Mouse (Mus musculus): ENCODE results near the gene Hipk4. TPM values are rescaled to one million over a fixed set of nuclear protein-coding genes. Genes with fewer than 3 reads are reported as not detected.

The Hipk4 gene
- polyA plus RNA-seq, 1 experiment from 2014 or later, result 0.29 TPM

- peaks cover 22% of the 10 kb centered on the region for H3K4me1 ChIP-seq (replicated peaks)
- 54% methylated on average over 5 of the region's 5 CpGs for WGBS
- H3K9me3 ChIP-seq (replicated peaks), result no peaks in the 10 kb centered on the region
- H3K4me2 ChIP-seq, result peak overlapping the region; percentile 93
- ATAC-seq (replicated peaks; ENCODE audit: insufficient number of reproducible peaks, insufficient read depth, low FRiP score, low read depth), result no peak
- no peaks in the 10 kb centered on the region for H3K27me3 ChIP-seq
- H3K27ac ChIP-seq, result no peak overlapping the region
- H3K36me3 ChIP-seq, result peaks cover 7% of the 10 kb centered on the region; the same call in 1 of the 2 replicates
- peak overlapping the region; percentile 57 for H3K4me3 ChIP-seq
- peak overlapping the region; percentile 64; the same call in 1 of the 2 replicates for H3K9ac ChIP-seq
Measured at GRCm38 (mm10) chr7:27541922-27542321, 18.9 kb downstream of the Hipk4 start.

GRCm38 (mm10) chr7:27542392-27543033 lies 19.4 kb downstream of the Hipk4 start:
- Histone ChIP-seq H3K9me3 (replicated peaks) (no peaks in the 10 kb centered on the region), H3K27me3 (no peaks in the 10 kb centered on the region), H3K27ac (no peak overlapping the region), H3K36me3 (0 out of 2 replicates have a peak, but pooled peaks cover 1% of the 10 kb centered on the region), H3K9ac (peak overlapping the region; percentile 64), H3K4me1 (replicated peaks) (peaks cover 22% of the 10 kb centered on the region), H3K4me3 (peak overlapping the region; percentile 57), H3K4me2 (peak overlapping the region; percentile 93)
- ATAC-seq (replicated peaks; ENCODE audit: insufficient number of reproducible peaks, insufficient read depth, low FRiP score, low read depth), result peak; percentile 87
- WGBS, result under 1% methylated on average over 30 of the region's 30 CpGs

- Histone ChIP-seq H3K4me1 (replicated peaks) (peaks cover 22% of the 10 kb centered on the region), H3K9ac (peak overlapping the region; percentile 64), H3K36me3 (no peaks in the 10 kb centered on the region), H3K27me3 (no peaks in the 10 kb centered on the region), H3K4me2 (peak overlapping the region; percentile 93), H3K9me3 (replicated peaks) (no peaks in the 10 kb centered on the region), H3K4me3 (peak overlapping the region; percentile 57), H3K27ac (peak overlapping the region; percentile 17; the same call in 1 of the 2 replicates)
- 36% methylated on average over 6 of the region's 6 CpGs for WGBS
- ATAC-seq (replicated peaks; ENCODE audit: insufficient number of reproducible peaks, insufficient read depth, low FRiP score, low read depth), result no peak
Measured at GRCm38 (mm10) chr7:27543065-27543464, 20.0 kb downstream of the Hipk4 start.

GRCm38 (mm10) chr7:27543851-27544250 lies 20.8 kb downstream of the Hipk4 start:
- Histone ChIP-seq H3K4me3 (no peak overlapping the region), H3K4me1 (replicated peaks) (peaks cover 22% of the 10 kb centered on the region), H3K27me3 (no peaks in the 10 kb centered on the region), H3K36me3 (no peaks in the 10 kb centered on the region), H3K4me2 (no peak overlapping the region), H3K9me3 (replicated peaks) (no peaks in the 10 kb centered on the region), H3K9ac (no peak overlapping the region), H3K27ac (no peak overlapping the region)
- WGBS, result 77% methylated on average over 4 of the region's 4 CpGs
- no peak for ATAC-seq (replicated peaks; ENCODE audit: insufficient number of reproducible peaks, insufficient read depth, low FRiP score, low read depth)

- peaks cover 22% of the 10 kb centered on the region for H3K4me1 ChIP-seq (replicated peaks)
- no peak overlapping the region for H3K4me2 ChIP-seq
- H3K9ac ChIP-seq, result no peak overlapping the region
- no peak overlapping the region for H3K4me3 ChIP-seq
- H3K27me3 ChIP-seq, result no peaks in the 10 kb centered on the region
- no peak for ATAC-seq (replicated peaks; ENCODE audit: insufficient number of reproducible peaks, insufficient read depth, low FRiP score, low read depth)
- no peaks in the 10 kb centered on the region for H3K9me3 ChIP-seq (replicated peaks)
- no peak overlapping the region for H3K27ac ChIP-seq
- no peaks in the 10 kb centered on the region for H3K36me3 ChIP-seq
- 72% methylated on average over 12 of the region's 12 CpGs for WGBS
Measured at GRCm38 (mm10) chr7:27544675-27545370, 21.8 kb downstream of the Hipk4 start.

GRCm38 (mm10) chr7:27549597-27549996 lies 26.5 kb downstream of the Hipk4 start:
- Histone ChIP-seq H3K36me3 (no peaks in the 10 kb centered on the region), H3K9me3 (replicated peaks) (no peaks in the 10 kb centered on the region), H3K9ac (no peak overlapping the region), H3K27ac (no peak overlapping the region), H3K4me2 (no peak overlapping the region), H3K4me3 (no peak overlapping the region), H3K4me1 (replicated peaks) (peaks cover 13% of the 10 kb centered on the region), H3K27me3 (no peaks in the 10 kb centered on the region)
- WGBS, result 74% methylated on average over 6 of the region's 6 CpGs
- no peak for ATAC-seq (replicated peaks; ENCODE audit: insufficient number of reproducible peaks, insufficient read depth, low FRiP score, low read depth)

- no peak overlapping the region for H3K9ac ChIP-seq
- H3K4me3 ChIP-seq, result peak overlapping the region; percentile 85
- peaks cover 7% of the 10 kb centered on the region; the same call in 1 of the 2 replicates for H3K36me3 ChIP-seq
- H3K27me3 ChIP-seq, result no peaks in the 10 kb centered on the region
- 48% methylated on average over 5 of the region's 5 CpGs for WGBS
- no peak overlapping the region for H3K27ac ChIP-seq
- no peaks in the 10 kb centered on the region for H3K9me3 ChIP-seq (replicated peaks)
- H3K4me2 ChIP-seq, result peak overlapping the region; percentile 88
- ATAC-seq (replicated peaks; ENCODE audit: insufficient number of reproducible peaks, insufficient read depth, low FRiP score, low read depth), result no peak
- peaks cover 13% of the 10 kb centered on the region for H3K4me1 ChIP-seq (replicated peaks)
Measured at GRCm38 (mm10) chr7:27552070-27552469, 29.0 kb downstream of the Hipk4 start.

- peaks cover 13% of the 10 kb centered on the region for H3K4me1 ChIP-seq (replicated peaks)
- under 1% methylated on average over 41 of the region's 41 CpGs for WGBS
- H3K9ac ChIP-seq, result peak within 1 kb of the TSS; percentile 81
- no peaks in the 10 kb centered on the region for H3K9me3 ChIP-seq (replicated peaks)
- ATAC-seq (replicated peaks; ENCODE audit: insufficient number of reproducible peaks, insufficient read depth, low FRiP score, low read depth), result peak; percentile 98
- H3K4me3 ChIP-seq, result peak within 1 kb of the TSS; percentile 85
- peak within 1 kb of the TSS; percentile 88 for H3K4me2 ChIP-seq
- H3K27ac ChIP-seq, result peak within 1 kb of the TSS; percentile 44; the same call in 1 of the 2 replicates
- H3K36me3 ChIP-seq, result peaks cover 7% of the 10 kb centered on the region; the same call in 1 of the 2 replicates
- no peaks in the 10 kb centered on the region for H3K27me3 ChIP-seq
Measured at GRCm38 (mm10) chr7:27552931-27553513, 30.0 kb downstream of the Hipk4 start, which contains the start of the genes Pld3 and 2310022A10Rik. Pld3 (minus strand) TSS chr7:27553218. 2310022A10Rik (plus strand) TSS chr7:27553233.

GRCm38 (mm10) chr7:27560291-27560887 lies 37.3 kb downstream of the Hipk4 start:
- Histone ChIP-seq H3K27ac (peak overlapping the region; percentile 87), H3K27me3 (no peaks in the 10 kb centered on the region), H3K9ac (peak overlapping the region; percentile 20; the same call in 1 of the 2 replicates), H3K9me3 (replicated peaks) (no peaks in the 10 kb centered on the region), H3K4me2 (peak overlapping the region; percentile 48), H3K4me1 (replicated peaks) (peaks cover 19% of the 10 kb centered on the region), H3K4me3 (peak overlapping the region; percentile 26), H3K36me3 (peaks cover 39% of the 10 kb centered on the region)
- peak; percentile 79 for ATAC-seq (replicated peaks; ENCODE audit: insufficient number of reproducible peaks, insufficient read depth, low FRiP score, low read depth)
- WGBS, result 39% methylated on average over 8 of the region's 8 CpGs

- H3K9ac ChIP-seq, result 0 out of 2 replicates have a peak overlapping the region, but pooled peaks have one; percentile 20
- no peaks in the 10 kb centered on the region for H3K9me3 ChIP-seq (replicated peaks)
- no peak; the same call in 1 of the 2 replicates for ATAC-seq (replicated peaks; ENCODE audit: insufficient number of reproducible peaks, insufficient read depth, low FRiP score, low read depth)
- peaks cover 19% of the 10 kb centered on the region for H3K4me1 ChIP-seq (replicated peaks)
- WGBS, result 74% methylated on average over 1 of the region's 1 CpGs
- no peaks in the 10 kb centered on the region for H3K27me3 ChIP-seq
- H3K4me3 ChIP-seq, result peak overlapping the region; percentile 26
- H3K36me3 ChIP-seq, result peaks cover 41% of the 10 kb centered on the region
- peak overlapping the region; percentile 48 for H3K4me2 ChIP-seq
- peak overlapping the region; percentile 87 for H3K27ac ChIP-seq
Measured at GRCm38 (mm10) chr7:27560978-27561377, 37.9 kb downstream of the Hipk4 start.
